Mouse (Mus musculus) liver, embryonic 14.5 days (tissue): ENCODE measurements at regions not wholly inside any gene's neighbourhood (a gene's known extent, or its start where the extent isn't known, plus 50 kb on each side); places are given as distances from the start of the nearest gene placed in this dataset.

ENCODE experiments used
- CTCF ChIP-seq: IDR thresholded peaks from 2 replicates; pipeline ENCODE4 v1.5.1; 2016; ENCODE audit warnings: antibody characterized with exemption, low read depth, control low read depth
- EP300 ChIP-seq: IDR thresholded peaks from 2 replicates; pipeline ENCODE4 v1.6.1; 2016; ENCODE audit warnings: antibody characterized with exemption, low read depth

DNA sequence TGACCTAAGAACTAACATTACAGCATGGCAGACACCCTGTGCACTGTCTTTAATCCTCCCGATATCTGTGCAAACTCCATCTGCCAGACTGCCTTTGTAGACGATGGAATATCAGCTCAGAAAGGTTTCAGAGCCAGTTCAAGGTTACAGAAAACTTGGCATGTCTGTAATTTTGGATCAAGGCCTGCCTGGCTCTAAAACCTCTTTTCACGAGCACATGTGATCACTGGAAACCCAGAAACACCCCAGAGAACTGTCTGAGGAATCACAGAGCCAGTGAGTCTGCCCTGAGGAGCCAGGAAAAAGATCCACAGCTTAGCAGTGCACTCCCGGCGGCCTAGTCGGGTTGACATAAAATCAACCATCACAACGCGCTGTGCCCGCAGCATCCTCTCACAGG lies 149.7 kb upstream of the Fbxo11 start:
- no peak for TF ChIP-seq CTCF
- TF ChIP-seq EP300: no peak
